Mouse (Mus musculus) heart, postnatal 0 days (tissue): ENCODE results near the gene Cybrd1. TPM values are rescaled to one million over a fixed set of nuclear protein-coding genes. Genes with fewer than 3 reads are reported as not detected.

Experiments used
- ATAC-seq: fragments of 200-750 bp; cut with Nextera tagmentation; 2 replicates; pipeline ENCODE4 v1.8.0; 2017; ENCODE audit warnings: low read depth, moderate number of reproducible peaks, moderate library complexity; ENCODE audit not compliant: insufficient read depth
- DNase-seq: peaks from one replicate; pipeline ENCODE4 v3.0.0-alpha.2; 2016; ENCODE audit warnings: low spot score
- H3K27ac ChIP-seq: fragments of 300-500 bp; sonication (generic); 2 replicates; pipeline ENCODE4 v1.5.1; 2014; ENCODE audit warnings: low read depth, mild to moderate bottlenecking
- H3K27me3 ChIP-seq: fragments of 300-500 bp; sonication (generic); 2 replicates; pipeline ENCODE4 v1.6.1; 2014; ENCODE audit warnings: low read length, mixed read lengths; ENCODE audit not compliant: control insufficient read depth, insufficient read depth
- H3K36me3 ChIP-seq: fragments of 300-500 bp; sonication (generic); replicated peaks from 2 replicates; pipeline ENCODE4 v1.6.1; 2014; ENCODE audit warnings: low read length, mixed read lengths; ENCODE audit not compliant: control insufficient read depth, insufficient read depth
- H3K4me1 ChIP-seq: fragments of 300-500 bp; sonication (generic); 2 replicates; pipeline ENCODE4 v1.6.1; 2014; ENCODE audit warnings: antibody characterized with exemption; ENCODE audit not compliant: control insufficient read depth, insufficient read depth
- H3K4me2 ChIP-seq: fragments of 300-500 bp; sonication (generic); 2 replicates; pipeline ENCODE4 v1.6.1; 2014; ENCODE audit warnings: low read depth, mild to moderate bottlenecking, low read length, moderate library complexity
- H3K4me3 ChIP-seq: fragments of 300-500 bp; sonication (generic); 2 replicates; pipeline ENCODE4 v1.5.1; 2014; ENCODE audit warnings: low read depth, low read length
- H3K9ac ChIP-seq: fragments of 300-500 bp; sonication (generic); replicated peaks from 2 replicates; pipeline ENCODE4 v1.6.1; 2014; ENCODE audit warnings: low read depth, low read length, mixed read lengths
- H3K9me3 ChIP-seq: fragments of 300-500 bp; sonication (generic); replicated peaks from 2 replicates; pipeline ENCODE4 v1.6.1; 2016; ENCODE audit warnings: low read length; ENCODE audit not compliant: control insufficient read depth
- CTCF ChIP-seq: IDR thresholded peaks from 2 replicates; pipeline ENCODE4 v1.5.1; 2016; ENCODE audit warnings: antibody characterized with exemption, control low read depth, low read depth
- EP300 ChIP-seq: IDR thresholded peaks from 2 replicates; pipeline ENCODE4 v1.6.1; 2016; ENCODE audit warnings: antibody characterized with exemption, low read depth
- WGBS: fragments of 180-500 bp; shearing (Covaris S2); extraction: QIAGEN DNeasy Blood & Tissue Kit; methylation state at CpG from one replicate; pipeline ENCODE4 v1.1.7; 2014; 5-methylcytosine and 5-hydroxymethylcytosine counted together
- polyA plus RNA-seq: library from polyadenylated mRNA; unstranded; fragments of >200 nt; fragmentation: Nextera tagmentation; extraction: Ambion mirVana; gene quantifications from 2 replicates; pipeline ENCODE4 v1.2.1, GENCODE M21; 2015
- total RNA-seq: library from RNA; depleted of rRNA; stranded (reverse); fragments of >200 nt; gene quantifications from 2 replicates; pipeline ENCODE4 v1.2.3, GENCODE M21; 2014; ENCODE audit warnings: low replicate concordance; rRNA removed

Gene Cybrd1
- total and polyA plus RNA-seq, 2 experiments from 2014 or later = 0.60 to 2.6 TPM

- TF ChIP-seq EP300 (no peak), CTCF (no peak)
- H3K9ac ChIP-seq = no peak overlapping the region
- H3K27ac ChIP-seq = no peak overlapping the region
- peak overlapping the region; percentile 40 for H3K4me2 ChIP-seq
- H3K4me1 ChIP-seq = peaks cover 5% of the 10 kb centered on the region; the same call in 1 of the 2 replicates
- no peaks in the 10 kb centered on the region for H3K36me3 ChIP-seq
- peak overlapping the region; percentile 5; the same call in 1 of the 2 replicates for H3K4me3 ChIP-seq
- no peaks in the 10 kb centered on the region; the same call in 1 of the 2 replicates for H3K9me3 ChIP-seq
- H3K27me3 ChIP-seq = peaks cover 6% of the 10 kb centered on the region; the same call in 1 of the 2 replicates
- ATAC-seq = no peak
- DNase-seq = peak; percentile 19
- 27% methylated on average over 16 of the region's 16 CpGs for WGBS
Observed at GRCm38 (mm10) chr2:71191391-71192194, 73.9 kb downstream of the Cybrd1 start.

- TF ChIP-seq CTCF (no peak), EP300 (no peak)
- 54% methylated on average over 17 of the region's 17 CpGs for WGBS
- DNase-seq = no peak
- peak overlapping the region; percentile 40 for H3K4me2 ChIP-seq
- H3K27me3 ChIP-seq = peaks cover 6% of the 10 kb centered on the region; the same call in 1 of the 2 replicates
- H3K9me3 ChIP-seq = no peaks in the 10 kb centered on the region; the same call in 1 of the 2 replicates
- ATAC-seq = no peak
- no peak overlapping the region; the same call in 1 of the 2 replicates for H3K4me3 ChIP-seq
- no peak overlapping the region for H3K9ac ChIP-seq
- H3K27ac ChIP-seq = no peak overlapping the region
- H3K4me1 ChIP-seq = peaks cover 5% of the 10 kb centered on the region; the same call in 1 of the 2 replicates
- H3K36me3 ChIP-seq = no peaks in the 10 kb centered on the region
Observed at GRCm38 (mm10) chr2:71192195-71192807, 74.6 kb downstream of the Cybrd1 start.

Other genes with a start within 250 kb of the Cybrd1 start
- gene Dcaf17, start 62.6 kb upstream of the Cybrd1 start, total RNA-seq = 7.7 and 7.9 TPM in 2 replicates
- 12.3 and 13.6 TPM in 2 replicates for gene Dcaf17, start 62.6 kb upstream of the Cybrd1 start, polyA plus RNA-seq
- gene Mettl8, start 62.3 kb upstream of the Cybrd1 start, total RNA-seq = 1.2 and 11.0 TPM in 2 replicates
- gene Mettl8, start 62.3 kb upstream of the Cybrd1 start, polyA plus RNA-seq = 5.0 and 5.7 TPM in 2 replicates
- gene Dync1i2, start 93.8 kb downstream of the Cybrd1 start, total RNA-seq = 48.5 and 53.7 TPM in 2 replicates
- 55.6 and 57.4 TPM in 2 replicates for gene Dync1i2, start 93.8 kb downstream of the Cybrd1 start, polyA plus RNA-seq
- 155 and 270 TPM in 2 replicates for gene Slc25a12, start 249.8 kb downstream of the Cybrd1 start, total RNA-seq
- gene Slc25a12, start 249.8 kb downstream of the Cybrd1 start, polyA plus RNA-seq = 135 and 159 TPM in 2 replicates